Mouse (Mus musculus) CH12.LX (cell line): Measurements from ENCODE around the gene Sugct. TPM values are rescaled to one million over a fixed set of nuclear protein-coding genes. Genes with fewer than 3 reads are reported as not detected.

Experiments
- DNase-seq: peaks from one replicate; pipeline ENCODE4 v3.0.0-alpha.2; 2013; ENCODE audit errors: extremely low read depth
- H3K27ac ChIP-seq: 2 replicates; pipeline ENCODE4 v1.5.1; 2012; ENCODE audit warnings: low read depth, mild to moderate bottlenecking, control low read depth, moderate library complexity; ENCODE audit not compliant: insufficient read depth
- H3K27me3 ChIP-seq: replicated peaks from 2 replicates; pipeline ENCODE3; 2012; ENCODE audit warnings: inconsistent platforms
- H3K36me3 ChIP-seq, 2 experiments: replicated peaks in 1 of 2; 2 replicates each; pipeline versions ENCODE3 to v1.6.1; 2012; ENCODE audit warnings: inconsistent platforms in 1 of 2, low read length in 1 of 2, mild to moderate bottlenecking in 1 of 2, mixed read lengths in 1 of 2, moderate library complexity in 1 of 2; ENCODE audit not compliant: control insufficient read depth in 1 of 2, insufficient read depth in 1 of 2
- H3K4me1 ChIP-seq, 2 experiments: 2 replicates each; pipeline ENCODE4 v1.6.1; 2012; ENCODE audit warnings: inconsistent platforms in 1 of 2, moderate library complexity in 1 of 2; ENCODE audit not compliant: insufficient read depth in 2 of 2, control insufficient read depth in 1 of 2
- H3K4me2 ChIP-seq: 2 replicates; pipeline ENCODE4 v1.6.1; 2012; ENCODE audit warnings: low read depth, mild to moderate bottlenecking, control low read depth; ENCODE audit not compliant: poor library complexity, insufficient read depth, severe bottlenecking
- H3K4me3 ChIP-seq, 3 experiments: fragments of 150-350 bp in 1 of 3; sonication (generic) in 1 of 3; replicated peaks in 1 of 3; 2 replicates each; pipeline versions ENCODE3 to v1.5.1; 2011 to 2012; ENCODE audit warnings: low read depth in 2 of 3, low read length in 2 of 3, mild to moderate bottlenecking in 2 of 3, moderate library complexity in 2 of 3, control low read depth in 1 of 3, improper control_type of control experiment in 1 of 3, inconsistent platforms in 1 of 3, mixed read lengths in 1 of 3; ENCODE audit not compliant: poor library complexity in 1 of 3
- H3K79me2 ChIP-seq: replicated peaks from 2 replicates; pipeline ENCODE4 v1.6.1; 2012; ENCODE audit warnings: mild to moderate bottlenecking, moderate library complexity; ENCODE audit not compliant: control insufficient read depth, poor library complexity, insufficient read depth, severe bottlenecking; ENCODE audit errors: extremely low read depth
- H3K9ac ChIP-seq: 2 replicates; pipeline ENCODE4 v1.6.1; 2012; ENCODE audit warnings: low read depth, mild to moderate bottlenecking, control low read depth, moderate library complexity; ENCODE audit not compliant: insufficient read depth
- H3K9me3 ChIP-seq: replicated peaks from 2 replicates; pipeline ENCODE3; 2012; ENCODE audit warnings: low read length, inconsistent platforms, mixed read lengths
- CHD2 ChIP-seq: IDR thresholded peaks from 2 replicates; pipeline ENCODE4 v1.6.1; 2011; ENCODE audit warnings: low read length, improper control_type of control experiment
- E2F4 ChIP-seq: IDR thresholded peaks from 2 replicates; pipeline ENCODE4 v1.6.1; 2011; ENCODE audit warnings: low read depth, low read length, improper control_type of control experiment; ENCODE audit not compliant: insufficient replicate concordance
- ETS1 ChIP-seq: conservative IDR thresholded peaks from 2 replicates; pipeline ENCODE4 v1.6.1; 2012; ENCODE audit warnings: low read depth, mild to moderate bottlenecking, inconsistent platforms, low read length, improper control_type of control experiment, moderate library complexity
- HCFC1 ChIP-seq: IDR thresholded peaks from 2 replicates; pipeline ENCODE4 v1.6.1; 2012; ENCODE audit warnings: low read depth, mild to moderate bottlenecking, inconsistent platforms, low read length, improper control_type of control experiment
- IRF4 ChIP-seq: IDR thresholded peaks from 2 replicates; pipeline ENCODE4 v1.6.1; 2014; ENCODE audit warnings: low read depth, mild to moderate bottlenecking, inconsistent platforms, low read length, improper control_type of control experiment
- KAT2A ChIP-seq: IDR thresholded peaks from 2 replicates; pipeline ENCODE4 v1.6.1; 2012; ENCODE audit warnings: low read length, improper control_type of control experiment, inconsistent platforms; ENCODE audit not compliant: insufficient replicate concordance
- MAX ChIP-seq: IDR thresholded peaks from 2 replicates; pipeline ENCODE4 v1.6.1; 2011; ENCODE audit warnings: low read length, improper control_type of control experiment
- MAZ ChIP-seq: IDR thresholded peaks from 2 replicates; pipeline ENCODE4 v1.6.1; 2012; ENCODE audit warnings: low read depth, mild to moderate bottlenecking, inconsistent platforms, low read length, improper control_type of control experiment, moderate library complexity
- MEF2A ChIP-seq: IDR thresholded peaks from 2 replicates; pipeline ENCODE4 v1.6.1; 2014; ENCODE audit warnings: low read depth, mild to moderate bottlenecking, inconsistent platforms, low read length, improper control_type of control experiment, borderline replicate concordance
- MYC ChIP-seq: IDR thresholded peaks from 2 replicates; pipeline ENCODE4 v1.6.1; 2011; ENCODE audit warnings: low read depth, mild to moderate bottlenecking, improper control_type of control experiment, low read length
- POLR2AphosphoS2 ChIP-seq: IDR thresholded peaks from 2 replicates; pipeline ENCODE4 v1.6.1; 2011; ENCODE audit warnings: low read depth, low read length, improper control_type of control experiment
- RAD21 ChIP-seq: IDR thresholded peaks from 2 replicates; pipeline ENCODE4 v1.6.1; 2011; ENCODE audit warnings: low read depth, mild to moderate bottlenecking, low read length, improper control_type of control experiment, moderate library complexity
- RCOR1 ChIP-seq: conservative IDR thresholded peaks from 2 replicates; pipeline ENCODE4 v1.6.1; 2012; ENCODE audit warnings: low read depth, mild to moderate bottlenecking, inconsistent platforms, low read length, improper control_type of control experiment
- SMC3 ChIP-seq: IDR thresholded peaks from 2 replicates; pipeline ENCODE4 v1.6.1; 2011; ENCODE audit warnings: low read depth, low read length, improper control_type of control experiment
- ZC3H11A ChIP-seq: IDR thresholded peaks from 2 replicates; pipeline ENCODE4 v1.6.1; 2012; ENCODE audit warnings: low read depth, mild to moderate bottlenecking, inconsistent platforms, low read length, improper control_type of control experiment
- ZKSCAN1 ChIP-seq: IDR thresholded peaks from 2 replicates; pipeline ENCODE4 v1.6.1; 2012; ENCODE audit warnings: low read depth, inconsistent platforms, low read length, improper control_type of control experiment, borderline replicate concordance
- ZMIZ1 ChIP-seq: IDR thresholded peaks from 2 replicates; pipeline ENCODE4 v1.6.1; 2012; ENCODE audit warnings: low read depth, mild to moderate bottlenecking, inconsistent platforms, low read length, improper control_type of control experiment
- ZNF384 ChIP-seq: IDR thresholded peaks from 2 replicates; pipeline ENCODE4 v1.6.1; 2012; ENCODE audit warnings: low read depth, low read length, improper control_type of control experiment, inconsistent platforms
- dilution Hi-C: fragments of 300-500 bp; cut with MboI; formaldehyde crosslinking; loops from 2 replicates; pipeline ENCODE4 v1.14.3; 2020; ENCODE audit warnings: low sequenced_read_pairs; ENCODE audit not compliant: extremely low pct_unique_long_range_greater_than_20kb, extremely low pct_ligation_motif_present
- in situ Hi-C: fragments of 300-500 bp; cut with MboI; formaldehyde crosslinking; loops from 3 replicates; pipeline ENCODE4 v1.14.3; 2019; ENCODE audit warnings: low sequenced_read_pairs, low pct_ligation_motif_present, low pct_unique_long_range_greater_than_20kb, mixed read lengths
- polyA plus RNA-seq: library from polyadenylated mRNA; unstranded; fragments of >175 nt; gene quantifications from 2 replicates; pipeline ENCODE4 v1.2.1, GENCODE M21; 2012; ENCODE audit warnings: low read depth; ENCODE audit not compliant: insufficient read length
- total RNA-seq, 2 experiments: library from RNA; depleted of rRNA; stranded (reverse); fragments of 300-350 nt in 1 of 2; fragments of >200 nt in 1 of 2; gene quantifications; 2 replicates each; pipeline ENCODE4 v1.2.3; 2012 to 2014

The Sugct gene
- total and polyA plus RNA-seq, 3 experiments, result 0.42 to 0.87 (median 0.56) TPM

GRCm38 (mm10) chr13:17291057-17291456 lies 404.3 kb downstream of the Sugct start:
- Histone ChIP-seq H3K9ac (no peak overlapping the region), H3K27me3 (no peaks in the 10 kb centered on the region), H3K9me3 (no peaks in the 10 kb centered on the region), H3K4me2 (no peak overlapping the region), H3K27ac (no peak overlapping the region), H3K4me1 (peaks cover 0 to 4% of the 10 kb centered on the region in 2 experiments; a peak in 1 of 4 replicates), H3K79me2 (no peaks in the 10 kb centered on the region), H3K36me3 (no peaks in the 10 kb centered on the region), H3K4me3 (no peak overlapping the region)
- dilution Hi-C loops (no loop called here), in situ Hi-C loops (no loop called here)
- no peak for DNase-seq
- TF ChIP-seq E2F4, result no peak
- TF ChIP-seq CHD2, result no peak

DNA sequence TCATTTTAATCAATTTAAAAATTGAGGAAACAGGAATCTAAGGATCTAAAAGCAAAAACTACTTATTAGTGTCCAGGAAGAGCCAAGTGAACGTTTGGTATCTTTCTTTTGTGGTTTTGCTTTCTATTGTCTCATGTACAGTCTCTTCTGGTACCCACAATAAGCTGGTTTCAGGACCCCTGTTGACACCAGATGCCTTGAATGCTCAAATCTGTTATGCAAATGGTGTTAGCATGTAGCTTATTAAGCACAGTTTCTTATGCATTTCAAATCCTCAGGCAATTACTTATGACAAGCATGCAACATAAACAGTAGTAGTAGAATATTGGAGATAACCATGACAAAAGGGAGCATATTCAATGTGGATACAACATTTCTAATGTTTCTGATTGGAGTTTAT lies 407.0 kb downstream of the Sugct start:
- H3K4me2 ChIP-seq, result no peak overlapping the region
- DNase-seq, result no peak
- H3K9ac ChIP-seq, result no peak overlapping the region
- no peaks in the 10 kb centered on the region for H3K36me3 ChIP-seq
- TF ChIP-seq ZKSCAN1 (no peak), MEF2A (no peak), SMC3 (no peak), ZNF384 (no peak), ZMIZ1 (no peak), POLR2AphosphoS2 (no peak), ETS1 (no peak), RCOR1 (no peak), KAT2A (no peak), ZC3H11A (no peak), HCFC1 (no peak), MAZ (no peak), CHD2 (no peak), MAX (no peak), RAD21 (no peak), IRF4 (no peak), MYC (no peak)
- TF ChIP-seq, all 38 proteins: peak for 0
- Histone ChIP-seq H3K4me3 (no peak overlapping the region), H3K9me3 (no peaks in the 10 kb centered on the region), H3K79me2 (no peaks in the 10 kb centered on the region), H3K27me3 (no peaks in the 10 kb centered on the region), H3K27ac (no peak overlapping the region), H3K4me1 (peaks cover 0 to 4% of the 10 kb centered on the region in 2 experiments; a peak in 1 of 4 replicates)
- in situ Hi-C loops, result no loop called here
- dilution Hi-C loops, result no loop called here
